9 mouse cellular contexts compared by ENCODE assay signal in the genomic region with DNA sequence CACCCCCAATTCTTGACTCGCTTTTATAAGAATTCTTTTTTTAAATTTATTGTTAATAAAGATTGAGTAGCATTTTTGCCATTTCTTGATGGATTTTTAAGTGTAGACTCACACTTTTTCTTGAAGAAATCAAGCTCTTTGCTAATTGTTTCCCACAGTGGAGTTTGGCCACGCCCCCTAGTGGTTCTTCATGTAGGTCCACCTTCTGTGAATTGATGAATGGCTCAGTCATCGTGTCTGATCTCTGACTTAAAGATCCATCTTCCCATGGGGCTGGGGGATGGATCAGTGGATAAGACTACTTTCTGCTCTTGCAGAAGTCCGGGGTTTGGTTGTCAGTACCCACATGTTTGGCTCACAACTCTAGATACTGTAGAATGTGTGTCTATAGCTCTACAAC. TPM values are rescaled to one million over a fixed set of nuclear protein-coding genes. Genes with fewer than 3 reads are reported as not detected.
DNase-seq lines count a peak whose midpoint lies in the region; ATAC-seq lines count a peak whose summit lies in the region.
"Had no signal": no experiment of that assay in that cellular context is flagged by ENCODE, and none has a peak within 500 bp of the region (broad histone marks: within the 10 kb centered on the region; RNA-seq: fewer than 3 reads in every experiment).

No protein-coding gene starts in this region.

- no peaks in the 10 kb centered on the region for H3K9me3 ChIP-seq in liver, embryonic 11.5 days (ENCODE audit: control insufficient read depth, low read length)
- H3K9me3 ChIP-seq: megakaryocyte, embryonic 14.5 days had no signal

- H3K9ac ChIP-seq in liver, embryonic 11.5 days (ENCODE audit: low read depth, low read length): no peak overlapping the region

- peaks cover 25% of the 10 kb centered on the region for H3K4me1 ChIP-seq in liver, embryonic 11.5 days (replicated peaks; ENCODE audit: control insufficient read depth, insufficient read depth, low read length)

- ATAC-seq in cerebellum, adult (ENCODE audit: insufficient number of reproducible peaks, low FRiP score, low TSS enrichment): no peak; the same call in 1 of the 2 replicates
- ATAC-seq in liver, embryonic 11.5 days (replicated peaks; ENCODE audit: low FRiP score): no peak
- peak; percentile 63 for ATAC-seq in megakaryocyte, adult 5-6 weeks (ENCODE audit: poor library complexity, severe bottlenecking)

- H3K4me2 ChIP-seq in liver, embryonic 11.5 days: no peak overlapping the region

- no peaks in the 10 kb centered on the region for H3K27me3 ChIP-seq in liver, embryonic 11.5 days (replicated peaks; ENCODE audit: control insufficient read depth, insufficient read depth, low read length)
- H3K27me3 ChIP-seq: megakaryocyte, embryonic 14.5 days had no signal

- no peak overlapping the region for H3K4me3 ChIP-seq in liver, embryonic 11.5 days (ENCODE audit: low read depth, low read length)
- H3K4me3 ChIP-seq: megakaryocyte, embryonic 14.5 days had no signal

- peaks cover 14% of the 10 kb centered on the region; the same call in 1 of the 2 replicates for H3K36me3 ChIP-seq in liver, embryonic 11.5 days (ENCODE audit: control insufficient read depth, insufficient read depth, low read length)

- no peak overlapping the region for H3K27ac ChIP-seq in liver, embryonic 11.5 days (ENCODE audit: low read depth, low read length)

- 58% methylated on average over 4 of the region's 4 CpGs for WGBS in liver, embryonic 11.5 days

- peak; percentile 69 for DNase-seq in cerebellum, adult 9-10 months
- peak; percentile 61 for DNase-seq in liver
- no peak for DNase-seq in liver, embryonic 11.5 days (ENCODE audit: low spot score)
- DNase-seq in c-Kit-positive CD71-positive TER-119-negative erythroid progenitor cells, embryonic 14.5 days (ENCODE audit: low read depth): peak; percentile 53
- DNase-seq in urinary bladder, adult 2 months (ENCODE audit: low spot score): no peak
- no peak for DNase-seq in frontal cortex, postnatal 25 days (ENCODE audit: low spot score in 2 of 2)

RNA-seq across cellular contexts. Expression of a gene that starts 43.5 kb away (rescaled TPM):
- polyA plus RNA-seq in liver, embryonic 11.5 days (2014; fragmentation: Nextera tagmentation; extraction: Ambion mirVana): 19.6 and 23.0 TPM in 2 replicates
- 16.1 and 17.4 TPM in 2 replicates for total RNA-seq in megakaryocyte, adult 5-6 weeks (2015)
- 20.6 and 23.3 TPM in 2 replicates for total RNA-seq in megakaryocyte, adult 5-6 weeks (2017)
- polyA plus RNA-seq in urinary bladder, adult 2 months (2012; rRNA removed): 13.7 and 14.0 TPM in 2 replicates

Comparison
In these comparisons a context has a peak if more than half of its experiments do, and no peak if none do; other contexts are left out.
1. DNase-seq: peak in cerebellum, adult 9-10 months (single experiment), liver (single experiment) and c-Kit-positive CD71-positive TER-119-negative erythroid progenitor cells, embryonic 14.5 days (single experiment); none in liver, embryonic 11.5 days (single experiment), urinary bladder, adult 2 months (single experiment) and frontal cortex, postnatal 25 days (0 of 2).